Mouse (Mus musculus): ENCODE data around the gene Cd40lg. TPM values are rescaled to one million over a fixed set of nuclear protein-coding genes. Genes with fewer than 3 reads are reported as not detected.

The Cd40lg gene
- polyA plus RNA-seq, 1 experiment from 2014 or later: not detected

GRCm38 (mm10) chrX:57228178-57228577 is 16.2 kb downstream of the Cd40lg start:
- Histone ChIP-seq H3K4me3 (ENCODE audit: low read depth, low read length) (no peak overlapping the region), H3K27me3 (replicated peaks; ENCODE audit: control insufficient read depth, insufficient read depth, low read length) (no peaks in the 10 kb centered on the region), H3K4me2 (no peak overlapping the region), H3K36me3 (ENCODE audit: control insufficient read depth, insufficient read depth, low read length) (no peaks in the 10 kb centered on the region), H3K9me3 (ENCODE audit: control insufficient read depth, low read length) (no peaks in the 10 kb centered on the region), H3K4me1 (replicated peaks; ENCODE audit: control insufficient read depth, insufficient read depth, low read length) (no peaks in the 10 kb centered on the region), H3K9ac (ENCODE audit: low read depth, low read length) (no peak overlapping the region), H3K27ac (ENCODE audit: low read depth, low read length) (no peak overlapping the region)
- 54% methylated on average over 2 of the region's 2 CpGs for WGBS
- no peak for DNase-seq (ENCODE audit: low spot score)
- ATAC-seq (replicated peaks; ENCODE audit: low FRiP score): no peak

- no peak overlapping the region for H3K27ac ChIP-seq (ENCODE audit: low read depth, low read length)
- ATAC-seq (replicated peaks; ENCODE audit: low FRiP score) (no peak), DNase-seq (ENCODE audit: low spot score) (no peak)
- no peaks in the 10 kb centered on the region for H3K4me1 ChIP-seq (replicated peaks; ENCODE audit: control insufficient read depth, insufficient read depth, low read length)
- no peaks in the 10 kb centered on the region for H3K9me3 ChIP-seq (ENCODE audit: control insufficient read depth, low read length)
- no peaks in the 10 kb centered on the region for H3K36me3 ChIP-seq (ENCODE audit: control insufficient read depth, insufficient read depth, low read length)
- H3K9ac ChIP-seq (ENCODE audit: low read depth, low read length): no peak overlapping the region
- WGBS: 58% methylated on average over 2 of the region's 2 CpGs
- no peak overlapping the region for H3K4me3 ChIP-seq (ENCODE audit: low read depth, low read length)
- no peak overlapping the region for H3K4me2 ChIP-seq
- no peaks in the 10 kb centered on the region for H3K27me3 ChIP-seq (replicated peaks; ENCODE audit: control insufficient read depth, insufficient read depth, low read length)
These were observed 21.7 kb downstream of the Cd40lg start for GRCm38 (mm10) chrX:57233596-57233995.

DNA sequence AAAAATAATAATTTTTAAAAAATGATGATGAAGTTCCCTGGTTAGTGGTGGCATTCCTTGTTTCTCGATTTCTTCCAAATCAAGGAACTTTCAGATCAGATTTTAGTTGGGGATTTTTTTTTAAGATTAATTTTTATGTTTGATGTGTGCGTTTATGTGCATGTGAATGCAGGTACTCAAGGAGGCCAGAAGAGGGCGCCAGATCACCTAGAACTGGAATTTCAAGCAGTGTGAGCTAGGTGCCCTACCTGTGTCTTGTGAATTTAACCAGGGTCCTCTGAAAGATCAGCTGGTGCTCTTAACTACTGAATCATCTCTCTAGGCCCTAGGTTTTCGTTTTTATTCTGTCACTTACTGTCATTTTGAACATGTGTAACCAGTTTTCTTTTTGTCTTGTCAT is 24.0 kb downstream of the Cd40lg start:
- DNase-seq (ENCODE audit: low spot score): no peak
- Histone ChIP-seq H3K4me3 (ENCODE audit: low read depth, low read length) (no peak overlapping the region), H3K4me2 (no peak overlapping the region), H3K9ac (ENCODE audit: low read depth, low read length) (no peak overlapping the region), H3K27me3 (replicated peaks; ENCODE audit: control insufficient read depth, insufficient read depth, low read length) (no peaks in the 10 kb centered on the region), H3K9me3 (ENCODE audit: control insufficient read depth, low read length) (no peaks in the 10 kb centered on the region), H3K36me3 (ENCODE audit: control insufficient read depth, insufficient read depth, low read length) (no peaks in the 10 kb centered on the region), H3K27ac (ENCODE audit: low read depth, low read length) (no peak overlapping the region), H3K4me1 (replicated peaks; ENCODE audit: control insufficient read depth, insufficient read depth, low read length) (no peaks in the 10 kb centered on the region)
- WGBS: 64% methylated on average over 4 of the region's 4 CpGs
- no peak for ATAC-seq (replicated peaks; ENCODE audit: low FRiP score)

GRCm38 (mm10) chrX:57238572-57238971 is 26.6 kb downstream of the Cd40lg start:
- Histone ChIP-seq H3K9ac (ENCODE audit: low read depth, low read length) (no peak overlapping the region), H3K36me3 (ENCODE audit: control insufficient read depth, insufficient read depth, low read length) (no peaks in the 10 kb centered on the region), H3K27ac (ENCODE audit: low read depth, low read length) (no peak overlapping the region), H3K4me3 (ENCODE audit: low read depth, low read length) (no peak overlapping the region), H3K27me3 (replicated peaks; ENCODE audit: control insufficient read depth, insufficient read depth, low read length) (no peaks in the 10 kb centered on the region), H3K4me2 (no peak overlapping the region), H3K4me1 (replicated peaks; ENCODE audit: control insufficient read depth, insufficient read depth, low read length) (no peaks in the 10 kb centered on the region), H3K9me3 (ENCODE audit: control insufficient read depth, low read length) (no peaks in the 10 kb centered on the region)
- 59% methylated on average over 3 of the region's 3 CpGs for WGBS
- ATAC-seq (replicated peaks; ENCODE audit: low FRiP score) (no peak), DNase-seq (ENCODE audit: low spot score) (no peak)

- ATAC-seq (replicated peaks; ENCODE audit: low FRiP score) (no peak), DNase-seq (ENCODE audit: low spot score) (no peak)
- no peak overlapping the region for H3K27ac ChIP-seq (ENCODE audit: low read depth, low read length)
- no peaks in the 10 kb centered on the region for H3K27me3 ChIP-seq (replicated peaks; ENCODE audit: control insufficient read depth, insufficient read depth, low read length)
- H3K4me3 ChIP-seq (ENCODE audit: low read depth, low read length): no peak overlapping the region
- H3K4me2 ChIP-seq: no peak overlapping the region
- 75% methylated on average over 7 of the region's 7 CpGs for WGBS
- no peaks in the 10 kb centered on the region for H3K36me3 ChIP-seq (ENCODE audit: control insufficient read depth, insufficient read depth, low read length)
- no peaks in the 10 kb centered on the region for H3K4me1 ChIP-seq (replicated peaks; ENCODE audit: control insufficient read depth, insufficient read depth, low read length)
- no peak overlapping the region for H3K9ac ChIP-seq (ENCODE audit: low read depth, low read length)
- no peaks in the 10 kb centered on the region for H3K9me3 ChIP-seq (ENCODE audit: control insufficient read depth, low read length)
These were observed 41.5 kb downstream of the Cd40lg start for GRCm38 (mm10) chrX:57253329-57254055.

- ATAC-seq (replicated peaks; ENCODE audit: low FRiP score) (no peak), DNase-seq (ENCODE audit: low spot score) (no peak)
- H3K9ac ChIP-seq (ENCODE audit: low read depth, low read length): no peak overlapping the region
- H3K36me3 ChIP-seq (ENCODE audit: control insufficient read depth, insufficient read depth, low read length): no peaks in the 10 kb centered on the region
- no peaks in the 10 kb centered on the region for H3K27me3 ChIP-seq (replicated peaks; ENCODE audit: control insufficient read depth, insufficient read depth, low read length)
- no peak overlapping the region for H3K4me2 ChIP-seq
- H3K4me3 ChIP-seq (ENCODE audit: low read depth, low read length): no peak overlapping the region
- H3K4me1 ChIP-seq (replicated peaks; ENCODE audit: control insufficient read depth, insufficient read depth, low read length): no peaks in the 10 kb centered on the region
- H3K9me3 ChIP-seq (ENCODE audit: control insufficient read depth, low read length): no peaks in the 10 kb centered on the region
- H3K27ac ChIP-seq (ENCODE audit: low read depth, low read length): no peak overlapping the region
- WGBS: 44% methylated on average over 2 of the region's 2 CpGs
These were observed 48.8 kb downstream of the Cd40lg start for GRCm38 (mm10) chrX:57260744-57261143.

DNA sequence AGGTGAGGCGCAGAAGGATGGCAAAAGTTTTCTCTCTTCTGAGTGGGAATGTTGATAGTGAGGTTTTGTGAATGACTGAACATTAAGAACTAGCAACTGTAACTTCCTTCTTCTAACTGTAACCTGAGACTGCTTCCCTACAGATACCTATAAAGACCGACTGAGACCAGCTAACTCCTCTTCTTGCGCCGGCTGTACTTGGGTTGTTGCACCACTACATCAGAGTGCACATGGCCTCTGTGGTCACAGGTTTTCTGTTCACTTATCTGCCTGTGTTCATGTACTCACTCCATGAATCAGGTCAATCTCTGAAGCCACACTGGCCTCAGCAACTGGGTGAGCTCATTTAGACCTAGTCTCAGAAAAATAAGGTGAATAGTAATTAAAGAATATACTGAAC is 51.6 kb downstream of the Cd40lg start:
- H3K9ac ChIP-seq (ENCODE audit: low read depth, low read length): no peak overlapping the region
- H3K27ac ChIP-seq (ENCODE audit: low read depth, low read length): no peak overlapping the region
- ATAC-seq (replicated peaks; ENCODE audit: low FRiP score) (no peak), DNase-seq (ENCODE audit: low spot score) (no peak)
- WGBS: 59% methylated on average over 4 of the region's 4 CpGs
- no peaks in the 10 kb centered on the region for H3K4me1 ChIP-seq (replicated peaks; ENCODE audit: control insufficient read depth, insufficient read depth, low read length)
- H3K9me3 ChIP-seq (ENCODE audit: control insufficient read depth, low read length): no peaks in the 10 kb centered on the region
- no peaks in the 10 kb centered on the region for H3K36me3 ChIP-seq (ENCODE audit: control insufficient read depth, insufficient read depth, low read length)
- no peak overlapping the region for H3K4me2 ChIP-seq
- no peak overlapping the region for H3K4me3 ChIP-seq (ENCODE audit: low read depth, low read length)
- no peaks in the 10 kb centered on the region for H3K27me3 ChIP-seq (replicated peaks; ENCODE audit: control insufficient read depth, insufficient read depth, low read length)

Other genes with a start within 250 kb of the Cd40lg start
- not detected in 2 replicates for gene Brs3, start 169.1 kb upstream of the Cd40lg start, polyA plus RNA-seq (2014; fragmentation: Nextera tagmentation; extraction: Ambion mirVana)
- gene Htatsf1, start 158.6 kb upstream of the Cd40lg start, polyA plus RNA-seq (2014; fragmentation: Nextera tagmentation; extraction: Ambion mirVana): 50.6 and 55.4 TPM in 2 replicates
- not detected in 2 replicates for gene Vgll1, start 124.0 kb upstream of the Cd40lg start, polyA plus RNA-seq (2014; fragmentation: Nextera tagmentation; extraction: Ambion mirVana)
- 6.9 and 8.4 TPM in 2 replicates for gene Arhgef6, start 126.6 kb downstream of the Cd40lg start, polyA plus RNA-seq (2014; fragmentation: Nextera tagmentation; extraction: Ambion mirVana)
- gene Rbmx, start 180.9 kb downstream of the Cd40lg start, polyA plus RNA-seq (2014; fragmentation: Nextera tagmentation; extraction: Ambion mirVana): 69.2 and 71.6 TPM in 2 replicates
- not detected in 2 replicates for gene Gm364, start 197.0 kb downstream of the Cd40lg start, polyA plus RNA-seq (2014; fragmentation: Nextera tagmentation; extraction: Ambion mirVana)

Data from liver, embryonic 11.5 days (tissue).